ENCODE assay signal across 18 mouse cellular contexts in genomic region chr4:140366975-140367680, GRCm38 (mm10).
DNase-seq lines count a peak whose midpoint lies in the region; ATAC-seq and TF ChIP-seq lines count a peak whose summit lies in the region.
"Had no signal": no experiment of that assay in that cellular context is flagged by ENCODE, and none has a peak within 500 bp of the region (broad histone marks: within the 10 kb centered on the region; RNA-seq: fewer than 3 reads in every experiment).

No protein-coding gene starts in this region.

- H3K36me3 ChIP-seq in neural tube, embryonic 11.5 days (ENCODE audit: control insufficient read depth, insufficient read depth, low read length), result no peaks in the 10 kb centered on the region
- no peaks in the 10 kb centered on the region for H3K36me3 ChIP-seq in hindbrain, embryonic 16.5 days (ENCODE audit: control insufficient read depth, insufficient read depth, low read length)
- H3K36me3 ChIP-seq in intestine, postnatal 0 days (ENCODE audit: control insufficient read depth, insufficient read depth), result no peaks in the 10 kb centered on the region
- H3K36me3 ChIP-seq: embryonic facial prominence, embryonic 10.5 days had no signal

- H3K27ac ChIP-seq in neural tube, embryonic 11.5 days (ENCODE audit: low read depth, low read length), result no peak overlapping the region
- no peak overlapping the region for H3K27ac ChIP-seq in hindbrain, embryonic 16.5 days (ENCODE audit: low read depth, low read length)
- no peak overlapping the region for H3K27ac ChIP-seq in intestine, postnatal 0 days (ENCODE audit: low read depth, low read length)
- H3K27ac ChIP-seq: embryonic facial prominence, embryonic 10.5 days; liver, embryonic 14.5 days had no signal

- 50% methylated on average over 8 of the region's 8 CpGs for WGBS in neural tube, embryonic 11.5 days
- 25% methylated on average over 8 of the region's 8 CpGs for WGBS in hindbrain, embryonic 16.5 days
- WGBS in intestine, postnatal 0 days, result 47% methylated on average over 8 of the region's 8 CpGs

- no peak overlapping the region for H3K4me3 ChIP-seq in neural tube, embryonic 11.5 days (ENCODE audit: low read depth, low read length)
- no peak overlapping the region for H3K4me3 ChIP-seq in hindbrain, embryonic 16.5 days (ENCODE audit: low read length)
- H3K4me3 ChIP-seq in intestine, postnatal 0 days (ENCODE audit: low read depth, low read length), result no peak overlapping the region
- H3K4me3 ChIP-seq: embryonic facial prominence, embryonic 10.5 days had no signal

- H3K27me3 ChIP-seq in neural tube, embryonic 11.5 days (ENCODE audit: control insufficient read depth, insufficient read depth, low read length), result no peaks in the 10 kb centered on the region
- no peaks in the 10 kb centered on the region for H3K27me3 ChIP-seq in hindbrain, embryonic 16.5 days (replicated peaks; ENCODE audit: control insufficient read depth, insufficient read depth, low read length)
- H3K27me3 ChIP-seq in intestine, postnatal 0 days (replicated peaks; ENCODE audit: control insufficient read depth, insufficient read depth, low read length), result no peaks in the 10 kb centered on the region

- no peak overlapping the region for H3K9ac ChIP-seq in neural tube, embryonic 11.5 days (ENCODE audit: low read length)
- H3K9ac ChIP-seq in hindbrain, embryonic 16.5 days (ENCODE audit: low read depth, low read length), result no peak overlapping the region; the same call in 1 of the 2 replicates
- no peak overlapping the region for H3K9ac ChIP-seq in intestine, postnatal 0 days (ENCODE audit: low read depth, low read length)
- H3K9ac ChIP-seq: liver, embryonic 14.5 days had no signal

- no peak for TF ChIP-seq CTCF in intestine, postnatal 0 days (IDR thresholded peaks at IDR 0.05; ENCODE audit: low read depth)

- H3K9me3 ChIP-seq in neural tube, embryonic 11.5 days (ENCODE audit: control insufficient read depth, low read length), result no peaks in the 10 kb centered on the region
- H3K9me3 ChIP-seq in hindbrain, embryonic 16.5 days (ENCODE audit: control insufficient read depth, low read length), result no peaks in the 10 kb centered on the region
- no peaks in the 10 kb centered on the region for H3K9me3 ChIP-seq in intestine, postnatal 0 days (ENCODE audit: control insufficient read depth)
- H3K9me3 ChIP-seq: embryonic facial prominence, embryonic 10.5 days had no signal

- DNase-seq in adrenal gland, postnatal 10 days, result peak; percentile 23
- no peak for DNase-seq in adrenal gland, postnatal 25 days
- peak; percentile 63 for DNase-seq in neural tube, embryonic 11.5 days (ENCODE audit: low spot score)
- DNase-seq in neural tube, embryonic 10.5 days (ENCODE audit: extremely low spot score, low spot score), result no peak
- no peak for DNase-seq in testis, postnatal 10 days (ENCODE audit: low spot score)
- DNase-seq in cerebellum, postnatal 25 days, result no peak
- DNase-seq: cerebellum, adult 11-12 months; gastrocnemius, postnatal 10 days; heart, postnatal 10 days; kidney, postnatal 14 days; left cerebral cortex, postnatal 4 days; right cerebral cortex, postnatal 4 days; thymus, postnatal 25 days had no signal

- no peak overlapping the region for H3K4me2 ChIP-seq in neural tube, embryonic 11.5 days (ENCODE audit: low read depth)
- H3K4me2 ChIP-seq in hindbrain, embryonic 16.5 days (ENCODE audit: low read length), result no peak overlapping the region
- no peak overlapping the region for H3K4me2 ChIP-seq in intestine, postnatal 0 days (replicated peaks; ENCODE audit: low read depth)

- no peaks in the 10 kb centered on the region for H3K4me1 ChIP-seq in neural tube, embryonic 11.5 days (ENCODE audit: control insufficient read depth, insufficient read depth, low read length)
- H3K4me1 ChIP-seq in hindbrain, embryonic 16.5 days (ENCODE audit: control insufficient read depth, insufficient read depth, low read depth, low read length), result peaks cover 9% of the 10 kb centered on the region
- no peaks in the 10 kb centered on the region for H3K4me1 ChIP-seq in intestine, postnatal 0 days (replicated peaks; ENCODE audit: control insufficient read depth, insufficient read depth, low read length)

- no peak for ATAC-seq in neural tube, embryonic 11.5 days (ENCODE audit: insufficient read depth, low FRiP score, low TSS enrichment)
- peak; percentile 64 for ATAC-seq in hindbrain, embryonic 16.5 days
- ATAC-seq in intestine, postnatal 0 days, result no peak
- ATAC-seq: intestine, embryonic 16.5 days had no signal

Comparison
In these comparisons a context has a peak if more than half of its experiments do, and no peak if none do; other contexts are left out.
1. DNase-seq: peak in adrenal gland, postnatal 10 days (single experiment) and neural tube, embryonic 11.5 days (single experiment); none in adrenal gland, postnatal 25 days (single experiment), neural tube, embryonic 10.5 days (single experiment), testis, postnatal 10 days (single experiment) and cerebellum, postnatal 25 days (0 of 2).